Mouse (Mus musculus) heart, postnatal 0 days (tissue): Measurements from ENCODE around the gene Hes3.

ENCODE experiments used
- CTCF ChIP-seq: IDR thresholded peaks from 2 replicates; pipeline ENCODE4 v1.5.1; 2016; ENCODE audit warnings: antibody characterized with exemption, control low read depth, low read depth
- EP300 ChIP-seq: IDR thresholded peaks from 2 replicates; pipeline ENCODE4 v1.6.1; 2016; ENCODE audit warnings: antibody characterized with exemption, low read depth

GRCm38 (mm10) chr4:152274681-152275131, 16.8 kb downstream of the Hes3 start:
- no peak for TF ChIP-seq CTCF
- no peak for TF ChIP-seq EP300
